8 mouse cellular contexts compared by ENCODE assay signal in genomic region chr8:113664544-113664943, GRCm38 (mm10). TPM values are rescaled to one million over a fixed set of nuclear protein-coding genes. Genes with fewer than 3 reads are reported as not detected.
A peak's percentile ranks its signal among the peaks of the same experiment; 100 is the strongest.
DNase-seq lines count a peak whose midpoint lies in the region; ATAC-seq lines count a peak whose summit lies in the region.

No protein-coding gene starts in this region.

- peak; percentile 87 for ATAC-seq in megakaryocyte-erythroid progenitor cell, adult 5-6 weeks (replicated peaks; ENCODE audit: low FRiP score, low TSS enrichment, poor library complexity, severe bottlenecking)
- ATAC-seq in erythroid progenitor cell, adult 5-6 weeks (replicated peaks; ENCODE audit: low FRiP score, poor library complexity, severe bottlenecking): no peak

- DNase-seq in ZHBTc4 (ENCODE audit: low read depth, low spot score): peak; percentile 57
- peak; percentile 83 to 90 for DNase-seq in cerebellum, postnatal 25 days
- peak; percentile 59 for DNase-seq in gastrocnemius, adult 18-20 months (ENCODE audit: low spot score)
- peak; percentile 77 for DNase-seq in induced T-regulatory cell, adult 2 months (ENCODE audit: low read depth)
- DNase-seq in left cerebral cortex, adult 18-20 months (ENCODE audit: low spot score in 2 of 2): peak; percentile 88 to 92
- peak; percentile 79 to 85 for DNase-seq in right cerebral cortex, postnatal 36 days (ENCODE audit: low spot score in 2 of 2)

RNA-seq across cellular contexts. Expression of gene Syce1l, which starts 21.5 kb away (rescaled TPM):
- not detected for total RNA-seq in gastrocnemius, adult 18-20 months (2021)
- under 1 TPM; 0.49 to 0.89 TPM for total RNA-seq in left cerebral cortex, adult 18-20 months (2021)
- total RNA-seq in megakaryocyte-erythroid progenitor cell, adult 5-6 weeks (2014; fragmentation: Nextera tagmentation): not detected in 2 replicates
- not detected in 2 replicates for total RNA-seq in megakaryocyte-erythroid progenitor cell, adult 5-6 weeks (2017)
- not detected in 2 replicates for total RNA-seq in erythroid progenitor cell, adult 5-6 weeks (2015; ENCODE audit: low replicate concordance)
- not detected in 2 replicates for total RNA-seq in erythroid progenitor cell, adult 5-6 weeks (2017; ENCODE audit: low replicate concordance)

RNA-seq across cellular contexts. Expression of gene Mon1b, which starts 29.2 kb away (rescaled TPM):
- total RNA-seq in gastrocnemius, adult 18-20 months (2021): 1 to 10 TPM; 3.1 to 3.2 TPM
- total RNA-seq in left cerebral cortex, adult 18-20 months (2021): 10 to 100 TPM; 22.7 to 23.0 TPM
- 14.2 and 17.0 TPM in 2 replicates for total RNA-seq in megakaryocyte-erythroid progenitor cell, adult 5-6 weeks (2014; fragmentation: Nextera tagmentation)
- total RNA-seq in megakaryocyte-erythroid progenitor cell, adult 5-6 weeks (2017): 12.2 and 18.0 TPM in 2 replicates
- total RNA-seq in erythroid progenitor cell, adult 5-6 weeks (2015; ENCODE audit: low replicate concordance): 2.9 and 4.6 TPM in 2 replicates
- total RNA-seq in erythroid progenitor cell, adult 5-6 weeks (2017; ENCODE audit: low replicate concordance): 2.7 and 3.3 TPM in 2 replicates
